Comparison of ENCODE assay signal across 13 mouse cellular contexts in the genomic region with DNA sequence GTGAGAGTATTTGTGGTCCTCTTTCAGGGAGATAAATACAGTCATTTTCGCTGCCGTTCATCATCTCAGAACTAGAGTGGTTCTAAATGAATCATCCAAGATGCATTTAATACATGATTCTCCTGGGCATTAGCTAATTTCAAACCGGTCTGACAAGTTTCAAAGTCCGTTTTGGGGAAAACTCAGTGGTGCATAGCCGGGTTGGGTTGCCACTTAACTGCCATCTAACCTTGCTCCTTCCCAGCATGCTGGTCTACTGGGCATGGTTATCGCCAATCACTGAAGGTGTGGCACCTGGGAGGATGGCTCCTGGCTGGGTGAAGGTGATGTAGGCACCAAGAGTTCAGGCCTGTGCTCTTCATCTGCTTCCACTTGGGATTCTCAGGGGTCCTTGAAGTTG.
"Had no signal": no experiment of that assay in that cellular context is flagged by ENCODE, and none has a peak within 500 bp of the region (broad histone marks: within the 10 kb centered on the region; RNA-seq: fewer than 3 reads in every experiment).

No protein-coding gene starts in this region.

- H3K4me1 ChIP-seq: midbrain, embryonic 10.5 days had no signal

- H3K9me3 ChIP-seq: limb, embryonic 13.5 days; midbrain, embryonic 10.5 days; neural tube, embryonic 15.5 days had no signal

- DNase-seq: left cerebral cortex, postnatal 4 days; lung, adult 18-20 months; midbrain, embryonic 14.5 days; spleen, adult 18-20 months; thymus, adult 18-20 months; thymus, postnatal 25 days had no signal

- H3K27ac ChIP-seq: limb, embryonic 13.5 days; liver, embryonic 14.5 days; midbrain, embryonic 10.5 days; neural tube, embryonic 15.5 days had no signal

- H3K9ac ChIP-seq: limb, embryonic 13.5 days; liver, embryonic 14.5 days; neural tube, embryonic 15.5 days had no signal

- H3K4me2 ChIP-seq: limb, embryonic 13.5 days; neural tube, embryonic 15.5 days had no signal

- H3K27me3 ChIP-seq: limb, embryonic 13.5 days; neural tube, embryonic 15.5 days had no signal

- H3K36me3 ChIP-seq: limb, embryonic 13.5 days; midbrain, embryonic 10.5 days; neural tube, embryonic 15.5 days had no signal

- H3K4me3 ChIP-seq: limb, embryonic 13.5 days; midbrain, embryonic 10.5 days; myocyte; neural tube, embryonic 15.5 days had no signal

- ATAC-seq: hindbrain, embryonic 16.5 days; inflammation-experienced regulatory T-cells, adult 6 months had no signal
